Mouse (Mus musculus) mammary gland, adult 2 months (tissue): Measurements from ENCODE around the gene Fktn. TPM values are rescaled to one million over a fixed set of nuclear protein-coding genes. Genes with fewer than 3 reads are reported as not detected.

Experiments used
- polyA plus RNA-seq: library from polyadenylated mRNA; depleted of rRNA; stranded (reverse); fragments of >200 nt; gene quantifications from 2 replicates; pipeline ENCODE4 v1.2.3, GENCODE M21; 2012; ENCODE audit warnings: low replicate concordance; rRNA removed

Fktn gene
- polyA plus RNA-seq = 2.0 and 6.0 TPM in 2 replicates

DNA sequence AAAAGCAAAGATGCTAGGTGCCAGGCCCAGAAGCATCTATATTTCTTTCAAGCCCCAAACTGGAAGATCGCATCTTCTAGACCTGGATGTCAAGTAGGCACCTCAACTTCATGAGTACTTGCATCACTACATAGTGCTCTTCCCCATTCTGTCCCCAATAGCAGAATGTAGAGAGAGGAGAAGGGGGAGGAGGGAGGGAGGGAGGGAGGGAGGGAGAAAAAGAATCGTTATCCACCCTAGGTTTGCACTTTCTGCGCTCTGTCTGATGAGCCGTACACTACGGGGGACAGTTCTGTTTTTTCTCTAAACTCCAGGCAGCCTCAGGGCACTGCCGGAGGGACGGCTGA lies at the start of gene Fktn:
Fktn (plus strand) TSS at position 295 of the 347 bp plus-strand sequence.

DNA sequence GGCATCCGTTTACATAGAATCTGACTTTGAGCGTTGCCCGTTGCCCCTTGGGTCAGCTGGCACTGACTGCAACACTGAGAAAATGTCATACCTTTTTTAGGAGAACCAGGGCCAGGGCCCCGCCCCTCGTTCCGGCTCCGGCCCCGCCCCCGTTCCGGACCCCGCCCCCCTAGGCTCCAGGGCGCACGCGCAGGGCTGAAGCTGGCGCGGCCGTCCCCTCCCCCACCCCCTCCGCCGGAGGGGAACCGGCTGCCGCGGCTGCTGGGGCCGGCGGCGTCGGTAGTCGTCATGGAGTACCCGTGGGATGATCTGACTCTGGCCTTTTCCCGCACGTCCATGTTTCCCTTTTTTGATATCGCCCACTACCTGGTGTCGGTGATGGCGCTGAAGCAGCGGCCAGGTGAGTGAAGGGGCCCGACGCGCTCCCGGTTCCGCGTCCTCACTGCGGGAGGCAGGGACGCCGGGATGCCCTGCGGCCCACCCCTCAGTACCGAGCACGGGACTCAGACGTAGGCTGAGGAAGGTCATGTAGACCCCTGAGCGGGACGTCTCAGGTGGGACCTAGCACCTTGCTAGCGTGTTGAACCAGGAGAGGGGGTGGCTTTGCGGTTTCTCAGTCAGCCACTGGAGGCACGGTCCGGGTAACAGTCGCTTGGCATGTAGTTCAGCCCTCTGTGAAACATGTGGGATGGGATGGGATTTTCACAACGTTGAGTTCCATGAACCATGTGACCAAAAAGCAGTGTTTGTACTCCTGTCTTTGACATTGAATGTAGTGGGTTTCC lies 112.2 kb downstream of the Fktn start, which contains the start of gene Tmem38b:
Tmem38b (plus strand) TSS at position 225 of the 785 bp plus-strand sequence.

Other genes starting within 250 kb of the Fktn start
- gene Fsd1l, start 82.5 kb upstream of the Fktn start, polyA plus RNA-seq = 0.14 and 1.3 TPM in 2 replicates
- gene Tal2, start 65.7 kb downstream of the Fktn start, polyA plus RNA-seq = 0.13 TPM in 1 of 2 replicates, not detected in the other
- gene Tmem38b, start 112.0 kb downstream of the Fktn start, polyA plus RNA-seq = 2.7 and 4.9 TPM in 2 replicates